Mouse (Mus musculus): ENCODE data around the gene Nek4.

Nek4 gene

GRCm38 (mm10) chr14:30960366-30960765 is 9.2 kb downstream of the Nek4 start:
- CTCF ChIA-PET: interaction anchor here (1.8 kb wide), 1 partner anchor 9 kb away, joined by 3 read pairs; the partner anchor contains the start of gene Nek4

GRCm38 (mm10) chr14:30974204-30974603 is 23.0 kb downstream of the Nek4 start:
- CTCF ChIA-PET: no interaction called here

GRCm38 (mm10) chr14:30976222-30976621 is 25.0 kb downstream of the Nek4 start:
- CTCF ChIA-PET: no interaction called here

GRCm38 (mm10) chr14:30996417-30996816 is 45.2 kb downstream of the Nek4 start:
- CTCF ChIA-PET: no interaction called here

GRCm38 (mm10) chr14:31000356-31000755 is 49.2 kb downstream of the Nek4 start:
- CTCF ChIA-PET: no interaction called here

GRCm38 (mm10) chr14:31000816-31001306 is 49.7 kb downstream of the Nek4 start:
- CTCF ChIA-PET: no interaction called here

- CTCF ChIA-PET: interaction anchor here (0.6 to 1.1 kb wide), 3 partner anchors 10 to 282 kb away, joined by 3 to 14 read pairs (median 5); no protein-coding TSS in a partner anchor
These were observed 50.4 kb downstream of the Nek4 start, which contains the start of the genes Glt8d1 and Spcs1 for GRCm38 (mm10) chr14:31001307-31002205. TSS of gene Glt8d1 (plus strand) at chr14:31001400. TSS of gene Spcs1 (minus strand) at chr14:31001672.

- CTCF ChIA-PET: no interaction called here
These were observed 53.4 kb downstream of the Nek4 start for GRCm38 (mm10) chr14:31004527-31004926.

- CTCF ChIA-PET: no interaction called here
These were observed 55.6 kb downstream of the Nek4 start for GRCm38 (mm10) chr14:31006779-31007178.

GRCm38 (mm10) chr14:31011588-31011987 is 60.4 kb downstream of the Nek4 start:
- CTCF ChIA-PET: interaction anchor here (0.8 kb wide), 1 partner anchor 10 kb away, joined by 5 read pairs; the partner anchor contains the start of genes Glt8d1 and Spcs1

GRCm38 (mm10) chr14:31013928-31014327 is 62.8 kb downstream of the Nek4 start:
- CTCF ChIA-PET: no interaction called here

- CTCF ChIA-PET: interaction anchor here (0.6 kb wide), 1 partner anchor 35 kb away, joined by 8 read pairs; no protein-coding TSS in a partner anchor
These were observed 64.9 kb downstream of the Nek4 start for GRCm38 (mm10) chr14:31016063-31016462.

GRCm38 (mm10) chr14:31017854-31018253 is 66.7 kb downstream of the Nek4 start:
- CTCF ChIA-PET: no interaction called here

- CTCF ChIA-PET: no interaction called here
These were observed 67.7 kb downstream of the Nek4 start, which contains the start of the genes Pbrm1 and Gnl3 for GRCm38 (mm10) chr14:31018860-31019291. TSS of gene Pbrm1 (plus strand) at chr14:31019138. TSS of gene Gnl3 (minus strand) at chr14:31019152.

- CTCF ChIA-PET: no interaction called here
These were observed 68.4 kb downstream of the Nek4 start for GRCm38 (mm10) chr14:31019331-31020205.

GRCm38 (mm10) chr14:31022579-31022978 is 71.4 kb downstream of the Nek4 start:
- CTCF ChIA-PET: interaction anchor here (0.5 to 0.6 kb wide), 2 partner anchors 32 to 67 kb away, joined by 3 to 7 read pairs; no protein-coding TSS in a partner anchor

GRCm38 (mm10) chr14:31025785-31026184 is 74.6 kb downstream of the Nek4 start:
- CTCF ChIA-PET: no interaction called here
